Mouse (Mus musculus) myocyte (in vitro differentiated cells): Measurements from ENCODE around the gene Mylk3.

Experiments used
- CEBPB ChIP-seq: IDR thresholded peaks from 2 replicates; pipeline ENCODE4 v1.6.1; 2011; ENCODE audit warnings: mild to moderate bottlenecking, moderate library complexity; ENCODE audit not compliant: poor library complexity, insufficient read depth, severe bottlenecking
- MYOD1 ChIP-seq, 3 experiments: IDR thresholded peaks; one replicate each; pipeline ENCODE4 v1.6.1; 2011; ENCODE audit warnings: control low read depth in 2 of 3, low read depth in 2 of 3, mild to moderate bottlenecking in 2 of 3, moderate library complexity in 1 of 3; ENCODE audit not compliant: insufficient read length in 2 of 3, control insufficient read depth in 1 of 3
- MYOG ChIP-seq, 3 experiments: IDR thresholded peaks; one replicate each; pipeline ENCODE4 v1.6.1; 2011; ENCODE audit warnings: control low read depth in 2 of 3, low read depth in 2 of 3, mild to moderate bottlenecking in 2 of 3; ENCODE audit not compliant: insufficient read length in 2 of 3, control insufficient read depth in 1 of 3, insufficient read depth in 1 of 3
- POLR2A ChIP-seq: IDR thresholded peaks from one replicate; pipeline ENCODE4 v1.6.1; 2011; ENCODE audit warnings: low read depth, mild to moderate bottlenecking, control low read depth, moderate library complexity; ENCODE audit not compliant: insufficient read length
- TCF12 ChIP-seq: IDR thresholded peaks from one replicate; pipeline ENCODE4 v1.6.1; 2011; ENCODE audit warnings: mild to moderate bottlenecking, control low read depth; ENCODE audit not compliant: poor library complexity, insufficient read depth, severe bottlenecking
- USF1 ChIP-seq: IDR thresholded peaks from one replicate; pipeline ENCODE4 v1.6.1; 2011; ENCODE audit warnings: low read depth, mild to moderate bottlenecking, control low read depth, moderate library complexity

DNA sequence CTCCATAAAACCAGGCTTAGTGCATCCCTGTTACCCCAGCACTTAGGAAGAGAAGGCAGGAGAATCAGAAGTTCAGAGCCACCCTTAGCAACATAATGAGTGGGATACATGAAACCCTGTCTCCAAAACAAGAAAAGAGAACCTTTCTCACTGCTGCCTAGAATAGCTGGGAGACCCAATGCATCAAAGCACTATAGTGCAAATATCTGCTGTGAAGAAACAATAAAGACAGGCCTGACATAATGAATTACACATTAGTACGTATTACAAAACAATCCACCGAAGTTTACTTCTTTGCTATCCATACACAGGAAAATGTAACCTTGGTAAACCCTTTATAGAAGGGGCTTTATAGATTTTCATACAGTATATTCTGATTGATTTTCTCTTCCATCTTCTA is 77.6 kb downstream of the Mylk3 start:
- no peak for TF ChIP-seq TCF12
- no peak for TF ChIP-seq USF1
- TF ChIP-seq POLR2A = no peak
- no peak for TF ChIP-seq MYOG (IDR thresholded peaks at IDR 0.05; ENCODE audit: control insufficient read depth in 1 of 3, insufficient read depth in 1 of 3, insufficient read length in 2 of 3, low read depth in 2 of 3)
- TF ChIP-seq CEBPB = no peak
- no peak for TF ChIP-seq MYOD1 (IDR thresholded peaks at IDR 0.05; ENCODE audit: control insufficient read depth in 1 of 3, insufficient read length in 2 of 3, low read depth in 2 of 3)
